Mouse (Mus musculus) MEL (cell line): ENCODE results near the gene Zpr1. TPM values are rescaled to one million over a fixed set of nuclear protein-coding genes. Genes with fewer than 3 reads are reported as not detected.
A peak's percentile ranks its signal among the peaks of the same experiment; 100 is the strongest.

Experiments used
- DNase-seq: peaks from one replicate; pipeline ENCODE4 v3.0.0; 2011; ENCODE audit warnings: low read depth, low spot score
- H3K27ac ChIP-seq: 2 replicates; pipeline ENCODE4 v1.5.1; 2012; ENCODE audit warnings: low read depth, mild to moderate bottlenecking, control low read depth, low read length, moderate library complexity; ENCODE audit not compliant: control insufficient read depth
- H3K27me3 ChIP-seq, 2 experiments: fragments of 150-350 bp in 1 of 2; sonication (generic) in 1 of 2; 2 replicates each; pipeline ENCODE4 v1.6.1; 2012; ENCODE audit warnings: low read length in 2 of 2, mild to moderate bottlenecking in 2 of 2, improper control_type of control experiment in 1 of 2, moderate library complexity in 1 of 2; ENCODE audit not compliant: insufficient read depth in 2 of 2, control insufficient read depth in 1 of 2
- H3K36me3 ChIP-seq, 2 experiments: 2 replicates each; pipeline ENCODE4 v1.6.1; 2012 to 2014; ENCODE audit warnings: low read length in 2 of 2, improper control_type of control experiment in 1 of 2, inconsistent platforms in 1 of 2, mild to moderate bottlenecking in 1 of 2; ENCODE audit not compliant: insufficient read depth in 2 of 2, control insufficient read depth in 1 of 2
- H3K4me1 ChIP-seq, 2 experiments: fragments of 150-350 bp in 1 of 2; sonication (generic) in 1 of 2; 2 replicates each; pipeline ENCODE4 v1.6.1; 2012; ENCODE audit warnings: low read length in 2 of 2, improper control_type of control experiment in 1 of 2, mild to moderate bottlenecking in 1 of 2; ENCODE audit not compliant: insufficient read depth in 2 of 2, control insufficient read depth in 1 of 2
- H3K4me3 ChIP-seq, 2 experiments: fragments of 150-350 bp in 1 of 2; sonication (generic) in 1 of 2; 2 replicates each; pipeline ENCODE4 v1.5.1; 2012; ENCODE audit warnings: low read depth in 2 of 2, low read length in 2 of 2, mild to moderate bottlenecking in 2 of 2, moderate library complexity in 2 of 2, control low read depth in 1 of 2, improper control_type of control experiment in 1 of 2; ENCODE audit not compliant: control insufficient read depth in 1 of 2, insufficient read depth in 1 of 2
- H3K79me2 ChIP-seq: 2 replicates; pipeline ENCODE4 v1.6.1; 2012; ENCODE audit warnings: mild to moderate bottlenecking, low read length, moderate library complexity; ENCODE audit not compliant: control insufficient read depth, poor library complexity, insufficient read depth
- H3K9ac ChIP-seq: 2 replicates; pipeline ENCODE4 v1.6.1; 2012; ENCODE audit warnings: low read depth, mild to moderate bottlenecking, control low read depth, low read length, moderate library complexity; ENCODE audit not compliant: control insufficient read depth, poor library complexity, severe bottlenecking
- H3K9me3 ChIP-seq: fragments of 150-350 bp; sonication (generic); replicated peaks from 2 replicates; pipeline ENCODE4 v1.6.1; 2012; ENCODE audit warnings: mild to moderate bottlenecking, low read length, improper control_type of control experiment, moderate library complexity; ENCODE audit not compliant: insufficient read depth
- BHLHE40 ChIP-seq: IDR thresholded peaks from 2 replicates; pipeline ENCODE4 v1.6.1; 2012; ENCODE audit warnings: low read depth, mild to moderate bottlenecking, inconsistent platforms, low read length, improper control_type of control experiment, borderline replicate concordance
- CHD2 ChIP-seq: IDR thresholded peaks from 2 replicates; pipeline ENCODE4 v1.6.1; 2011; ENCODE audit warnings: low read length, improper control_type of control experiment
- CTCF ChIP-seq, 3 experiments: IDR thresholded peaks in 2 of 3; conservative IDR thresholded peaks in 1 of 3; 2 replicates each; pipeline ENCODE4 v1.5.1; 2011 to 2012; ENCODE audit warnings: low read length in 3 of 3, low read depth in 2 of 3, mild to moderate bottlenecking in 2 of 3, improper control_type of control experiment in 1 of 3, inconsistent platforms in 1 of 3, mixed read lengths in 1 of 3, moderate library complexity in 1 of 3; ENCODE audit not compliant: control insufficient read depth in 1 of 3, insufficient read depth in 1 of 3, poor library complexity in 1 of 3, severe bottlenecking in 1 of 3
- ELF1 ChIP-seq: IDR thresholded peaks from 2 replicates; pipeline ENCODE4 v1.6.1; 2014; ENCODE audit warnings: low read depth, mild to moderate bottlenecking, inconsistent platforms, low read length, improper control_type of control experiment, moderate library complexity
- ETS1 ChIP-seq: IDR thresholded peaks from 2 replicates; pipeline ENCODE4 v1.6.1; 2012; ENCODE audit warnings: low read depth, mild to moderate bottlenecking, inconsistent platforms, low read length, improper control_type of control experiment, moderate library complexity
- GABPA ChIP-seq: IDR thresholded peaks from 2 replicates; pipeline ENCODE4 v1.6.1; 2012; ENCODE audit warnings: low read depth, mild to moderate bottlenecking, inconsistent platforms, low read length, improper control_type of control experiment, moderate library complexity
- GATA1 ChIP-seq: IDR thresholded peaks from 2 replicates; pipeline ENCODE4 v1.6.1; 2011; ENCODE audit warnings: low read depth, low read length, improper control_type of control experiment
- JUND ChIP-seq: IDR thresholded peaks from 2 replicates; pipeline ENCODE4 v1.6.1; 2011; ENCODE audit warnings: low read depth, mild to moderate bottlenecking, improper control_type of control experiment, low read length
- MAX ChIP-seq: IDR thresholded peaks from 2 replicates; pipeline ENCODE4 v1.6.1; 2011; ENCODE audit warnings: low read length, improper control_type of control experiment
- MAZ ChIP-seq: IDR thresholded peaks from 2 replicates; pipeline ENCODE4 v1.6.1; 2012; ENCODE audit warnings: low read depth, mild to moderate bottlenecking, inconsistent platforms, low read length, improper control_type of control experiment
- MEF2A ChIP-seq: IDR thresholded peaks from 2 replicates; pipeline ENCODE4 v1.6.1; 2014; ENCODE audit warnings: low read depth, mild to moderate bottlenecking, inconsistent platforms, low read length, improper control_type of control experiment; ENCODE audit not compliant: poor library complexity, insufficient replicate concordance, severe bottlenecking; ENCODE audit errors: extremely low read depth
- MXI1 ChIP-seq: IDR thresholded peaks from 2 replicates; pipeline ENCODE4 v1.6.1; 2011; ENCODE audit warnings: mild to moderate bottlenecking, low read depth, low read length, improper control_type of control experiment
- NELFE ChIP-seq: IDR thresholded peaks from 2 replicates; pipeline ENCODE4 v1.6.1; 2011; ENCODE audit warnings: low read depth, low read length, improper control_type of control experiment
- NRF1 ChIP-seq: IDR thresholded peaks from 2 replicates; pipeline ENCODE4 v1.6.1; 2014; ENCODE audit warnings: low read depth, mild to moderate bottlenecking, inconsistent platforms, low read length, improper control_type of control experiment, moderate library complexity; ENCODE audit not compliant: poor library complexity, insufficient read depth, severe bottlenecking
- POLR2A ChIP-seq, 2 experiments: IDR thresholded peaks; 2 replicates each; pipeline ENCODE4 v1.6.1; 2011 to 2012; ENCODE audit warnings: low read length in 2 of 2, mild to moderate bottlenecking in 2 of 2, control low read depth in 1 of 2, improper control_type of control experiment in 1 of 2, low read depth in 1 of 2, moderate library complexity in 1 of 2; ENCODE audit not compliant: control insufficient read depth in 1 of 2, insufficient read depth in 1 of 2, poor library complexity in 1 of 2
- POLR2AphosphoS2 ChIP-seq: IDR thresholded peaks from 2 replicates; pipeline ENCODE4 v1.6.1; 2011; ENCODE audit warnings: low read length, improper control_type of control experiment
- RAD21 ChIP-seq: IDR thresholded peaks from 2 replicates; pipeline ENCODE4 v1.6.1; 2011; ENCODE audit warnings: mild to moderate bottlenecking, low read depth, low read length, improper control_type of control experiment
- RCOR1 ChIP-seq: IDR thresholded peaks from 2 replicates; pipeline ENCODE4 v1.6.1; 2012; ENCODE audit warnings: low read depth, mild to moderate bottlenecking, inconsistent platforms, low read length, improper control_type of control experiment
- SIN3A ChIP-seq: IDR thresholded peaks from 2 replicates; pipeline ENCODE4 v1.6.1; 2012; ENCODE audit warnings: low read length, improper control_type of control experiment, inconsistent platforms
- SMC3 ChIP-seq: IDR thresholded peaks from 2 replicates; pipeline ENCODE4 v1.6.1; 2011; ENCODE audit warnings: low read depth, low read length, improper control_type of control experiment
- TAL1 ChIP-seq: IDR thresholded peaks from 2 replicates; pipeline ENCODE4 v1.6.1; 2012; ENCODE audit warnings: mild to moderate bottlenecking, inconsistent platforms, low read length, moderate library complexity, mixed read lengths
- TBP ChIP-seq: IDR thresholded peaks from 2 replicates; pipeline ENCODE4 v1.8.0; 2011; ENCODE audit warnings: low read depth, low read length, improper control_type of control experiment
- TCF12 ChIP-seq: IDR thresholded peaks from 2 replicates; pipeline ENCODE4 v1.6.1; 2014; ENCODE audit warnings: low read depth, mild to moderate bottlenecking, inconsistent platforms, low read length, improper control_type of control experiment, moderate library complexity
- USF1 ChIP-seq: IDR thresholded peaks from 2 replicates; pipeline ENCODE4 v1.6.1; 2014; ENCODE audit warnings: low read depth, mild to moderate bottlenecking, inconsistent platforms, low read length, improper control_type of control experiment, moderate library complexity
- ZC3H11A ChIP-seq: IDR thresholded peaks from 2 replicates; pipeline ENCODE4 v1.6.1; 2012; ENCODE audit warnings: low read depth, mild to moderate bottlenecking, inconsistent platforms, low read length, improper control_type of control experiment
- ZKSCAN1 ChIP-seq: IDR thresholded peaks from 2 replicates; pipeline ENCODE4 v1.6.1; 2012; ENCODE audit warnings: low read depth, mild to moderate bottlenecking, inconsistent platforms, low read length, improper control_type of control experiment, moderate library complexity
- polyA plus RNA-seq, 2 experiments: library from polyadenylated mRNA; stranded (reverse) in 1 of 2; unstranded in 1 of 2; fragments of >175 nt in 1 of 2; fragments of >200 nt in 1 of 2; gene quantifications; 2 replicates each; pipeline versions ENCODE4 v1.2.1 to v1.2.4; 2012; ENCODE audit warnings: low replicate concordance in 2 of 2, low read depth in 1 of 2; ENCODE audit not compliant: insufficient read length in 2 of 2, insufficient read depth in 1 of 2, missing spikeins in 1 of 2
- total RNA-seq: library from RNA; depleted of rRNA; stranded (reverse); fragments of 300-350 nt; gene quantifications from 2 replicates; pipeline ENCODE4 v1.2.3, GENCODE M21; 2012

Zpr1 gene
- total and polyA plus RNA-seq, 3 experiments, result 99.7 to 171 TPM; not detected in 1

DNA sequence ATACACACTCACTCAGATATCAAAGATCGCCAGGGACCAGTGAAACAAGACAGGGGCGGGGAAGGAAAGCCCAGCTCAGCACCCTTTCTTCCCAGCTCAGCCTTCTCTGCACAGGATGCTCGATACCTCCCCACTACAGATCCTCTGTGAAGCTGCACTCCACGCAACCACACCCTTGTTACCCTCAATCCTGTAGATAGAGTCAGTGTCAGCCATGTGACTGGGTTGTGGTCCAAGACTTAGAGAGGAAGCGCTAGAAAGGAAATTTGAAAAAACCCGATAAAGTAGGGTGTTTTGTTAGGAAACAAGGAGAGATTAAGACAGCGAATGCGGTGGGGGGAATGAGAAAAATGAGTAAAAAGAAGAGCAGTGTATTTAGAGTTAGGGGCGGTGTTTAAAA lies 794 bp upstream of the Zpr1 start (continued):
- TF ChIP-seq GABPA (no peak), MAX (peak; percentile 86), USF1 (peak; percentile 91), MEF2A (no peak), JUND (no peak), MXI1 (peak; percentile 93), ETS1 (peak; percentile 78), ZKSCAN1 (no peak)

DNA sequence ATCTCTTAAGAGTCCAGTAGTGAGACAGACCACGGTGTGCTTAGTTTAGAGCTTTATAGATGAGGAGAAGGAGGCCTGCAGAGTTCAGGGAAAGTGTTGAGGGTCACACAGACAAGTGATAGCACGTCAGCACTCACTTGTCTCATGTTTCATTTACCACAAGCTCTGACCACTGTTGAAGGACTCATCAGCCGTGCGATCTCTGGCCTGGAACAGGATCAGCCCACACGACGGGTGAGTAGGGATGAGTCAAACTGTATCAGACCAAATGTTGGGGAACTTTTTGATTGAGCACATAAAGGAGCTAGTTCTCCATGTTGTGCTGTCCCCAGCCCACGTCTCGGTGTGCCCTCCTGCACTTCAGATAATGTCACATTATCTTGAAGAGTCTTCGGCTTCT lies 1.6 kb downstream of the Zpr1 start:
- no peaks in the 10 kb centered on the region for H3K9me3 ChIP-seq
- peaks cover 14 to 19% of the 10 kb centered on the region in 2 experiments for H3K36me3 ChIP-seq
- peak overlapping the region; percentile 79 to 89 for H3K4me3 ChIP-seq

DNA sequence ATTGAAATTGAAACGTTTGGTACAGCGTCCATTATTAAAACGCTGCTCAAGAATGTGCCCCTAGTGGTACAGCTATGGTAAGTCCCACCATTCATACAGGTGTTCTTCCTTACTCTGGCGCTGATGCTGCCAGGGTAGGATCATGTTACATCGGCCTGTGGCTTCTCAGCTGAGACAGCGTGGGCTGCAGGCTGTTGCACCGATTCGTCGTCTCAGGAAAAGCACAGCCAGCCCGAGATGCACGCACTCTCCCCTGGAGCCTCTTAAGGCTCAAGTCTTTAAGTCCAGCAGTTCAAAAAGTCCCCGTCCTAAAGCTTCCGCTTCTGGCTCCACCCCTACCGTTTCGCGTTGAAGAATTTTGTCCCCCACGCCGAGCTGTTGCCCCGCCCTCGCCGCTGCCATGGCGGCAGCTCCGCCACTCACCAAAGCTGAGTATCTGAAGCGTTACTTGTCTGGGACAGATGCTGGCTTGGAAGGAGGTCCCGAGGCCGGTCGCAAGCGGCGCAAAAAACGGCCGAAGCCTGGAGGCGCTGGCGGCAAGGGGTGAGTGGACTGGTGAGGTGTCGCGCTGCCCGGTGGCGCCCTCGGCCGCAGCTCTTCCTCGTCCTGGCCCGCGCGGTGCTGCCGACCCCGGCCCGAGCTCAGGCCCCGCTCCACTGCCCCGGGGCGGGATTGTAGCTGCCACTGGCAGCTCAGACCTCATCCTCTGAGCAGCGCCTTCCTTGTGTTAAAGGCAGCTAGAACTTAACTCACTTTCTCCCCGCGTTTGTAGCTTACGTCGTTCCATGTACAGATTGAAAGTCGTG lies 10.0 kb downstream of the Zpr1 start, which contains the start of gene Bud13:
Gene Bud13 (plus strand): TSS at position 378 of the 806 bp plus-strand sequence.
- H3K36me3 ChIP-seq, result peaks cover 6 to 12% of the 10 kb centered on the region in 2 experiments
- H3K27me3 ChIP-seq, result no peaks in the 10 kb centered on the region
- peaks cover 6 to 12% of the 10 kb centered on the region in 2 experiments; a peak in 1 of 4 replicates for H3K4me1 ChIP-seq
- TF ChIP-seq CHD2 (no peak), POLR2AphosphoS2 (peak; percentile 94), NELFE (peak; percentile 87), GATA1 (no peak), SIN3A (peak; percentile 90), ETS1 (peak; percentile 47), MAX (peak; percentile 41; the same call in 1 of the 2 replicates), NRF1 (0 out of 2 replicates have a peak, but pooled peaks have one; percentile 26), SMC3 (0 out of 2 replicates have a peak, but pooled peaks have one; percentile 5), TAL1 (no peak), TBP (peak; percentile 71; the same call in 1 of the 2 replicates), ELF1 (peak; percentile 83), TCF12 (peak; percentile 62; the same call in 1 of the 2 replicates), BHLHE40 (no peak), RCOR1 (no peak; the same call in 1 of the 2 replicates), USF1 (0 out of 2 replicates have a peak, but pooled peaks have one; percentile 21), CTCF (IDR thresholded peaks at IDR 0.05 in 2 of 3, conservative IDR thresholded peaks at IDR 0.05 in 1 of 3; ENCODE audit: control insufficient read depth in 1 of 3, insufficient read depth in 1 of 3, low read depth in 2 of 3, low read length in 3 of 3, poor library complexity in 1 of 3, severe bottlenecking in 1 of 3) (peak in 2 of 3 experiments; percentile 55 to 66; a peak in 4 of 6 replicates), MAZ (peak; percentile 97), RAD21 (no peak), ZC3H11A (no peak)

More for the DNA sequence above, 1.6 kb downstream of the Zpr1 start:
- peaks cover 5 to 14% of the 10 kb centered on the region in 2 experiments; a peak in 3 of 4 replicates for H3K4me1 ChIP-seq
- peaks cover 30% of the 10 kb centered on the region for H3K79me2 ChIP-seq
- 0 out of 2 replicates have a peak, but pooled peaks have one; percentile 28 for TF ChIP-seq GATA1
- TF ChIP-seq MAX, result 0 out of 2 replicates have a peak, but pooled peaks have one; percentile 29
- no peak for TF ChIP-seq POLR2A (IDR thresholded peaks at IDR 0.05; ENCODE audit: control insufficient read depth in 1 of 2, insufficient read depth in 1 of 2, low read depth in 1 of 2, low read length in 2 of 2, poor library complexity in 1 of 2)
- TF ChIP-seq POLR2AphosphoS2, result no peak
- TF ChIP-seq TBP, result 0 out of 2 replicates have a peak, but pooled peaks have one; percentile 36
- TF ChIP-seq SIN3A, result 0 out of 2 replicates have a peak, but pooled peaks have one; percentile 35
- peak overlapping the region; percentile 90 for H3K9ac ChIP-seq
- H3K27ac ChIP-seq, result peak overlapping the region; percentile 70
- DNase-seq, result peak; percentile 66
- no peaks in the 10 kb centered on the region for H3K27me3 ChIP-seq

More for the DNA sequence above, 10.0 kb downstream of the Zpr1 start, which contains the start of gene Bud13:
- H3K9ac ChIP-seq, result peak within 1 kb of the TSS; percentile 79
- peak within 1 kb of the TSS; percentile 72 to 79 for H3K4me3 ChIP-seq
- H3K9me3 ChIP-seq, result no peaks in the 10 kb centered on the region
- DNase-seq, result peak; percentile 96
- peaks cover 10% of the 10 kb centered on the region for H3K79me2 ChIP-seq
- H3K27ac ChIP-seq, result peak within 1 kb of the TSS; percentile 81
